Mouse (Mus musculus) T-helper 1 cell (primary cell): ENCODE measurements around the gene Olfr101.

ENCODE experiments used
- in situ Hi-C: fragments of 300-600 bp; cut with MboI, MseI; formaldehyde crosslinking; loops from one replicate; pipeline ENCODE4 v1.15.1; 2025; ENCODE audit warnings: high pct_unique_total_duplicates

The Olfr101 gene

GRCm38 (mm10) chr17:37304213-37304612, at the start of gene Olfr101:
TSS of gene Olfr101 (minus strand) at chr17:37304313.
- in situ Hi-C loops = no loop called here

GRCm38 (mm10) chr17:37339598-37339997, 35.5 kb upstream of the Olfr101 start, which contains the start of gene Olfr103:
TSS of gene Olfr103 (minus strand) at chr17:37339698.
- in situ Hi-C loops = no loop called here

GRCm38 (mm10) chr17:37316954-37317353, 12.8 kb upstream of the Olfr101 start, which contains the start of gene Olfr102:
TSS of gene Olfr102 (minus strand) at chr17:37317054.
- in situ Hi-C loops = no loop called here

- in situ Hi-C loops = no loop called here
These were observed 6.1 kb upstream of the Olfr101 start for GRCm38 (mm10) chr17:37310146-37310699.

- in situ Hi-C loops = no loop called here
These were observed 4.4 kb upstream of the Olfr101 start for GRCm38 (mm10) chr17:37308483-37308882.

GRCm38 (mm10) chr17:37283360-37283759, 20.8 kb downstream of the Olfr101 start, which contains the start of gene Olfr99:
TSS of gene Olfr99 (minus strand) at chr17:37283460.
- in situ Hi-C loops = no loop called here

- in situ Hi-C loops = no loop called here
These were observed 23.8 kb downstream of the Olfr101 start for GRCm38 (mm10) chr17:37280331-37280730.

- in situ Hi-C loops = loop anchor here (10.0 kb wide), 1 partner anchor 332 kb away; the partner anchor contains the start of gene Rnf39
These were observed 27.5 kb downstream of the Olfr101 start for GRCm38 (mm10) chr17:37276573-37276972.

- in situ Hi-C loops = loop anchor here (10.0 kb wide), 1 partner anchor 331 kb away; the partner anchor contains the start of gene Rnf39
These were observed 28.4 kb downstream of the Olfr101 start for GRCm38 (mm10) chr17:37275626-37276248.

GRCm38 (mm10) chr17:37270702-37271092, 33.4 kb downstream of the Olfr101 start:
- in situ Hi-C loops = loop anchor here (10.0 kb wide), 1 partner anchor 326 kb away; the partner anchor contains the start of gene Rnf39

- in situ Hi-C loops = loop anchor here (10.0 kb wide), 1 partner anchor 325 kb away; the partner anchor contains the start of gene Rnf39
These were observed 33.9 kb downstream of the Olfr101 start, which contains the start of gene H2-M3 for GRCm38 (mm10) chr17:37270058-37270701. TSS of gene H2-M3 (plus strand) at chr17:37270220.

GRCm38 (mm10) chr17:37263626-37264025, 40.5 kb downstream of the Olfr101 start, which contains the start of gene Olfr98:
TSS of gene Olfr98 (minus strand) at chr17:37263749.
- in situ Hi-C loops = no loop called here

- in situ Hi-C loops = no loop called here
These were observed 53.6 kb downstream of the Olfr101 start for GRCm38 (mm10) chr17:37250544-37250943.

GRCm38 (mm10) chr17:37249460-37249859, 54.7 kb downstream of the Olfr101 start:
- in situ Hi-C loops = no loop called here
